Mouse (Mus musculus) heart, embryonic 12.5 days (tissue): ENCODE measurements at regions not wholly inside any gene's neighbourhood (a gene's known extent, or its start where the extent isn't known, plus 50 kb on each side); places are given as distances from the start of the nearest gene placed in this dataset.

Source experiments
- ATAC-seq: fragments of 200-750 bp; cut with Nextera tagmentation; 2 replicates; pipeline ENCODE4 v1.8.0; 2017; ENCODE audit warnings: moderate TSS enrichment, moderate library complexity; ENCODE audit not compliant: insufficient number of reproducible peaks, low FRiP score
- H3K27ac ChIP-seq: fragments of 300-500 bp; sonication (generic); 2 replicates; pipeline ENCODE4 v1.5.1; 2016; ENCODE audit warnings: mild to moderate bottlenecking, moderate library complexity; ENCODE audit not compliant: poor library complexity, severe bottlenecking
- H3K27me3 ChIP-seq: fragments of 300-500 bp; sonication (generic); replicated peaks from 2 replicates; pipeline ENCODE4 v1.6.1; 2016; ENCODE audit warnings: mild to moderate bottlenecking, moderate library complexity
- H3K36me3 ChIP-seq: fragments of 300-500 bp; sonication (generic); 2 replicates; pipeline ENCODE4 v1.6.1; 2016; ENCODE audit warnings: mild to moderate bottlenecking, moderate library complexity
- H3K4me1 ChIP-seq: fragments of 300-500 bp; sonication (generic); replicated peaks from 2 replicates; pipeline ENCODE4 v1.6.1; 2016; ENCODE audit warnings: mild to moderate bottlenecking
- H3K4me2 ChIP-seq: fragments of 300-500 bp; sonication (generic); 2 replicates; pipeline ENCODE4 v1.6.1; 2016; ENCODE audit warnings: mild to moderate bottlenecking, moderate library complexity
- H3K4me3 ChIP-seq: fragments of 300-500 bp; sonication (generic); 2 replicates; pipeline ENCODE4 v1.5.1; 2016; ENCODE audit warnings: mild to moderate bottlenecking
- H3K9ac ChIP-seq: fragments of 300-500 bp; sonication (generic); 2 replicates; pipeline ENCODE4 v1.6.1; 2016; ENCODE audit warnings: mild to moderate bottlenecking, moderate library complexity
- H3K9me3 ChIP-seq: fragments of 300-500 bp; sonication (generic); replicated peaks from 2 replicates; pipeline ENCODE4 v1.6.1; 2016; ENCODE audit warnings: mild to moderate bottlenecking, moderate library complexity
- WGBS: fragments of 180-500 bp; shearing (Covaris S2); methylation state at CpG from one replicate; pipeline ENCODE4 v1.1.7; 2016; 5-methylcytosine and 5-hydroxymethylcytosine counted together

GRCm38 (mm10) chr13:57003565-57004132 lies 107.9 kb upstream of the Trpc7 start:
- peaks cover 4% of the 10 kb centered on the region; the same call in 1 of the 2 replicates for H3K4me1 ChIP-seq
- no peak overlapping the region for H3K9ac ChIP-seq
- no peak for ATAC-seq
- WGBS: 62% methylated on average over 8 of the region's 8 CpGs
- H3K4me3 ChIP-seq: no peak overlapping the region
- no peak overlapping the region for H3K4me2 ChIP-seq
- H3K27ac ChIP-seq: no peak overlapping the region
- no peaks in the 10 kb centered on the region for H3K9me3 ChIP-seq
- no peaks in the 10 kb centered on the region for H3K27me3 ChIP-seq
- no peaks in the 10 kb centered on the region for H3K36me3 ChIP-seq

- Histone ChIP-seq H3K27ac (no peak overlapping the region), H3K27me3 (no peaks in the 10 kb centered on the region)
- no peak for ATAC-seq
Observed at GRCm38 (mm10) chr13:56992022-56992421, 96.2 kb upstream of the Trpc7 start.

DNA sequence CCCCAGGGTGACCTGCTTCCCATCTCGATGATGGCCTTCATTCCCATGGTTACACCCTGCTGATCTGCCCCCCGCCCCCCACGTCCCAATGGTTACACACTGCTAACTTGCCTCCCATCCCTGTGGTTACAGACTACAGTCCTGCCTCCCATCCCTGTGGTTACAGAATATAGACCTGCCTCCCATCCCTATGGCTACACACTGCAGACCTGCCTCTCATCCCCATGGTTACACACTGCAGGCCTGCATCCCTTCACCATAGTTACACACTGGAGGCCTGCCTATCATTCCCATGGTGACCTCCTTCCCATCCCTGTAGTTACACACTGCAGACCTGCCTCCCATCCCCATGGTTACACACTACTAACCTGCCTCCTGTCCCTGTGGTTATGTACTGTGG lies 78.3 kb upstream of the Trpc7 start:
- H3K4me2 ChIP-seq: no peak overlapping the region
- 74% methylated on average over 3 of the region's 3 CpGs for WGBS
- peaks cover 22% of the 10 kb centered on the region for H3K9me3 ChIP-seq
- no peak overlapping the region for H3K4me3 ChIP-seq
- ATAC-seq: no peak
- no peak overlapping the region for H3K27ac ChIP-seq
- no peak overlapping the region for H3K9ac ChIP-seq
- no peaks in the 10 kb centered on the region for H3K27me3 ChIP-seq
- no peaks in the 10 kb centered on the region for H3K4me1 ChIP-seq
- H3K36me3 ChIP-seq: no peaks in the 10 kb centered on the region

More at GRCm38 (mm10) chr13:56992022-56992421, 96.2 kb upstream of the Trpc7 start:
- Histone ChIP-seq H3K36me3 (no peaks in the 10 kb centered on the region), H3K4me2 (no peak overlapping the region), H3K9me3 (peaks cover 11% of the 10 kb centered on the region), H3K4me3 (no peak overlapping the region), H3K9ac (no peak overlapping the region), H3K4me1 (no peaks in the 10 kb centered on the region)

DNA sequence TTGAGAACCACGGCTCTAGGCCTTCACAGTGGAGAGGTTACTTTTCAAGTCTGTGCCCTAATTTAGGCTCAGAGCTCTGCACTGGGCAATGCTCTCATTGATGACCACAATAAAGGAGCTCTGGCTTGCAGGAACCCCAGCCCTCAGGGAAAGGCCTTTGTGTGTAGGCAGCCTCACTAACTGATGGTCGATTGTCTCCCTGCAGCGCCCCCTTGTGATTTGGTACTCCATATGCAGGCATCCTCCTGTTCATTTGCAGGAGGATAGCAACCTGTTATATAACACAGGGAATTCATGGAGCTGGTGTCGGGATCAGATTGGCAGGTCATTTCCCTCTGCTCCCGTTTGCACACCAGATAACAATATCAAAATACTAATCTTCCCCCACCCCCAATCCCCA lies 59.6 kb upstream of the Trpc7 start:
- no peak for ATAC-seq
- no peaks in the 10 kb centered on the region for H3K9me3 ChIP-seq
- no peak overlapping the region for H3K4me2 ChIP-seq
- H3K4me1 ChIP-seq: no peaks in the 10 kb centered on the region
- H3K9ac ChIP-seq: no peak overlapping the region
- H3K4me3 ChIP-seq: no peak overlapping the region
- no peaks in the 10 kb centered on the region for H3K27me3 ChIP-seq
- no peaks in the 10 kb centered on the region for H3K36me3 ChIP-seq
- H3K27ac ChIP-seq: no peak overlapping the region
- 42% methylated on average over 5 of the region's 5 CpGs for WGBS

DNA sequence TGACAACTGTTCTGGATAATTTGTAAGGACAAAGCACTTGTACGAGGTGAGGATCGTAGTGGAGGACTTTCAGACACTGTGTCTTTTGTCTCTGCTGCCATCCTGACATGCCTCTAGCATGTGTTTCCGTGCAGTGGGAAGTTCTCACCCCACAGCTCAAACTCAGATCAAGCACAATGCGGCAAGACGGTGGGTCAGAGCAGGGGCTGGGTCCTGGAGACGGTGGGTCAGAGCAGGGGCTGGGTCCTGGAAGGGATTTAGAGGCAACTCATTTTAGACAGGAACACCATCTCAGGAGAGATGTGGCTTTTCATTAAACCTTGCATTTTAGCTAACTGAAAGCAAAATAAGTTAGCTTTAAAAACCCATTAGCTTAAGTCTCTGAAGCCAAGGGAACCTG lies 52.3 kb upstream of the Trpc7 start:
- 85% methylated on average over 6 of the region's 6 CpGs for WGBS
- Histone ChIP-seq H3K4me3 (no peak overlapping the region), H3K27me3 (no peaks in the 10 kb centered on the region), H3K9me3 (peaks cover 4% of the 10 kb centered on the region; the same call in 1 of the 2 replicates), H3K36me3 (no peaks in the 10 kb centered on the region), H3K27ac (no peak overlapping the region), H3K4me1 (no peaks in the 10 kb centered on the region), H3K9ac (no peak overlapping the region), H3K4me2 (no peak overlapping the region)
- no peak for ATAC-seq

GRCm38 (mm10) chr13:56947266-56947665 lies 51.5 kb upstream of the Trpc7 start:
- Histone ChIP-seq H3K27ac (no peak overlapping the region), H3K9ac (no peak overlapping the region), H3K4me3 (no peak overlapping the region), H3K27me3 (no peaks in the 10 kb centered on the region), H3K4me1 (no peaks in the 10 kb centered on the region), H3K9me3 (peaks cover 4% of the 10 kb centered on the region; the same call in 1 of the 2 replicates), H3K36me3 (no peaks in the 10 kb centered on the region), H3K4me2 (no peak overlapping the region)
- no peak for ATAC-seq
- WGBS: 78% methylated on average over 7 of the region's 7 CpGs
